Mouse (Mus musculus): Measurements from ENCODE around the gene Dglucy.

DNA sequence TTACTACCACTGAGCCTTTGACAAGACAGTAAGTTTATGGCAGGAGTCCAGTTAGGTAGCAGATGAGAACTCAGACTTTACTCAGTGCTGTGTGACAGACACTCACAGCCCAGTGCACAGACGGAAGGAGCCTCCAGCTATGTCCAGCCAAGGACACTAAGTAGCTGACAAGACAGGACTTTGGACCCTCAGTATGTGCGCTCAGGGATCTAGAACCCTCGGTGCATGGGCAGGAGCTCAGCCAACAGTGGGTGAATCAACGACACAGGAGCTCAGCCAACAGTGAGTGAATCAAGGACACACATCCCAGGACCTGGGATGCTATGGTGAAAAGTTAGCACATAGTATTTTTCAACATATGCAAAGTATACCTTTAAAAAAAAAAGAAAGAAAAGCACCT lies 157.9 kb downstream of the Dglucy start:
- TF ChIP-seq ZC3H11A (IDR thresholded peaks at IDR 0.05; ENCODE audit: borderline replicate concordance, low read depth, low read length): no peak
- no peak for TF ChIP-seq ZNF384 (IDR thresholded peaks at IDR 0.05; ENCODE audit: low read depth, low read length)
- no peak for TF ChIP-seq CHD2 (IDR thresholded peaks at IDR 0.05; ENCODE audit: low read depth, low read length)
